Mouse (Mus musculus) MEL (cell line): Measurements from ENCODE around the gene Nxpe5.

Experiments
- E2F4 ChIP-seq: IDR thresholded peaks from 2 replicates; pipeline ENCODE4 v1.6.1; 2011; ENCODE audit warnings: low read depth, low read length, improper control_type of control experiment, borderline replicate concordance
- MAX ChIP-seq: IDR thresholded peaks from 2 replicates; pipeline ENCODE4 v1.6.1; 2011; ENCODE audit warnings: low read length, improper control_type of control experiment
- POLR2A ChIP-seq, 2 experiments: IDR thresholded peaks; 2 replicates each; pipeline ENCODE4 v1.6.1; 2011 to 2012; ENCODE audit warnings: low read length in 2 of 2, mild to moderate bottlenecking in 2 of 2, control low read depth in 1 of 2, improper control_type of control experiment in 1 of 2, low read depth in 1 of 2, moderate library complexity in 1 of 2; ENCODE audit not compliant: control insufficient read depth in 1 of 2, insufficient read depth in 1 of 2, poor library complexity in 1 of 2

DNA sequence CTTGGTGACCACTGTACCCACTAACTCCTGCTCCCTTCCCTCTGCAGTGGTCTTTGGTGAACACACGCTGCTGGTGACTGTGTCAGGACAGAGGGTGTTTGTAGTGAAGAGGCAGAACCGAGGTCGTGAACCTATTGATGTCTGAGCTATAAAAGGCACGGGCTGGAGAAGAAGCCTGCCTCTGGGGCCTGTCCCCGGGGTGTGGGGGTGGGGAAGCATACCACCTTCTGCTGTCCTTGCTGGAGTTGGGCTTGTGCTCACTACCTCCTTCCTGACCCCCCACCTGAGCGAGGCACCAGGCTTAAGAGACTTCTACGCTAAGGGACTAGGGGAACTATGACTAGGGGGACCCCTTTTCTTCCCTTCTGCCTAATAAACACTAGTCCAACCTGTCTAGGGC lies 33.3 kb downstream of the Nxpe5 start:
- TF ChIP-seq POLR2A (IDR thresholded peaks at IDR 0.05; ENCODE audit: control insufficient read depth in 1 of 2, insufficient read depth in 1 of 2, low read depth in 1 of 2, low read length in 2 of 2, poor library complexity in 1 of 2) (peak in 1 of 2 experiments; percentile 32; a peak in 1 of 4 replicates), MAX (no peak), E2F4 (no peak)
